Mouse (Mus musculus) olfactory bulb, adult 2 months (tissue): ENCODE results near the gene Tpcn1.

Source experiments
- CTCF ChIP-seq: fragments of 200-500 bp; IDR thresholded peaks from 2 replicates; pipeline ENCODE4 v1.5.1; 2012; ENCODE audit warnings: low read depth, mild to moderate bottlenecking, low read length, moderate library complexity; ENCODE audit not compliant: insufficient read depth
- POLR2A ChIP-seq: fragments of 200-500 bp; IDR thresholded peaks from 2 replicates; pipeline ENCODE4 v1.6.1; 2012; ENCODE audit warnings: mild to moderate bottlenecking, low read depth, low read length, moderate library complexity; ENCODE audit not compliant: insufficient read depth

DNA sequence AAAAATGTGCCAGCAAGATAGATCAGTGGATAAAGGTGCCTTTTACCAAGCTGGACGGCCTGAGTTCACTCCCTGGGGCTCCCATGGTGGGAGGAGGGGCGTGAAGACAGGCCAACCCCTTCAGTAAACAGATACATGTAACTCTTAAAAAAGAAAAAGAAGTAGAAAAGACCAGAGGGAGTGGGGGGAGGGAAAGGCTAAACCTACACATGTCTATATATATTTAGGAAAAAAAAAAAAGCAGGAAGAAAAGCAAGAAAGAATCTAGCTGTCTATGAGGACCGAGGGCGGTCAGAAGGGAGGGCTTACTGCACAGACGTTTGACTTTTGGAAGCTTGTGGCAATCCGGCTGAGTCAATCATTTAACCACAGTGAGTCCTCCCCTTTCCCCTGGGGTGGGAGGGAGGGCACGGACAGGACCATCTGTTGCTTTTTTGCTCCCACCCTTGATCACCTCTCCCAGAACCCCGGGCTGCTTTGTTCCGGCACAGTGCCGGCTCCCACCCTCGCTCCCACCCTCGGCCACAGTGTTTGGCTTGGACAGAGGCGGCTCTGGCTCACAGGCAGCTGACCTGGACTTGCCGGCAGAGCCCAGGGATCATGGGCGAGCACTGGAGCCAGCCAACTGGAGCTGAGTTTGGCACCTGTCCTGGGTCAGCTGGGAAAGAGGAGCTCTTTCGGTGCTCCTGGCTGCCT lies 27.7 kb downstream of the Tpcn1 start:
- TF ChIP-seq CTCF (no peak), POLR2A (no peak)
